Mouse (Mus musculus): ENCODE measurements around the gene Rapgef5. TPM values are rescaled to one million over a fixed set of nuclear protein-coding genes. Genes with fewer than 3 reads are reported as not detected.

Rapgef5 gene
- total and polyA plus RNA-seq, 3 experiments, result not detected

DNA sequence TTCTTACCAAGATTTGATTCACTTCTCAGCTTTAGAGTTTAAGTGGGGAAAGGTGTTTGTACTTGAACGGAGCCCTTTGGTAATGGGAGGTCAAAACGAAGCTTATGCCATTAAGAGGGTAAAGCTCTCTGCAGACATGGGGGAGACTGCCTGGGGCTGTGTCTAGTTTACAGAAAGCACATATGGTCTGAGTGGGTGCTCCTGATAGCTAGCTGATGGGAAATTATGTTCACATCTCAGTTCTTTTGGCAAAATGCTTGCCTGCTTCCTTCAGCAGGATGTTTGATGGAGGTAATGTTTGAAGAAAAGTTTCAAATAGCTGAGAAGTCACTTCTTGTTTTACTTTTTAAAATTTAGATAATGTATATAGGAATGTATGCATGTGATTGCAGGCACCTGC, 53.4 kb downstream of the Rapgef5 start:
- TF ChIP-seq MYB (IDR thresholded peaks at IDR 0.05; ENCODE audit: low read depth, low read length) (no peak), ZNF384 (IDR thresholded peaks at IDR 0.05; ENCODE audit: low read depth, low read length) (no peak), ELF1 (IDR thresholded peaks at IDR 0.05; ENCODE audit: low read depth, low read length) (no peak), MYC (IDR thresholded peaks at IDR 0.05; ENCODE audit: low read depth, low read length) (no peak)

GRCm38 (mm10) chr12:117584256-117584655, 68.0 kb downstream of the Rapgef5 start:
- H3K27ac ChIP-seq (ENCODE audit: control insufficient read depth, low read depth, low read length), result no peak overlapping the region
- no peak for DNase-seq (ENCODE audit: low read depth, low spot score)
- H3K9ac ChIP-seq (ENCODE audit: control insufficient read depth, low read depth, low read length, poor library complexity, severe bottlenecking), result no peak overlapping the region
- no peaks in the 10 kb centered on the region; the same call in 1 of the 2 replicates for H3K9me3 ChIP-seq (replicated peaks; ENCODE audit: insufficient read depth, low read length)
- TF ChIP-seq GATA1 (IDR thresholded peaks at IDR 0.05; ENCODE audit: low read depth, low read length) (no peak), MEF2A (IDR thresholded peaks at IDR 0.05; ENCODE audit: extremely low read depth, insufficient replicate concordance, low read depth, low read length, poor library complexity, severe bottlenecking) (no peak), RAD21 (IDR thresholded peaks at IDR 0.05; ENCODE audit: low read depth, low read length) (no peak), ZC3H11A (IDR thresholded peaks at IDR 0.05; ENCODE audit: low read depth, low read length) (no peak), CTCF (IDR thresholded peaks at IDR 0.05 in 2 of 3, conservative IDR thresholded peaks at IDR 0.05 in 1 of 3; ENCODE audit: control insufficient read depth in 1 of 3, insufficient read depth in 1 of 3, low read depth in 2 of 3, low read length in 3 of 3, poor library complexity in 1 of 3, severe bottlenecking in 1 of 3) (no peak)
- no peaks in the 10 kb centered on the region for H3K4me1 ChIP-seq (ENCODE audit: control insufficient read depth in 1 of 2, insufficient read depth in 2 of 2, low read length in 2 of 2)
- no peaks in the 10 kb centered on the region for H3K36me3 ChIP-seq (ENCODE audit: control insufficient read depth in 1 of 2, insufficient read depth in 2 of 2, low read length in 2 of 2)
- H3K4me3 ChIP-seq (ENCODE audit: control insufficient read depth in 1 of 2, insufficient read depth in 1 of 2, low read depth in 2 of 2, low read length in 2 of 2), result no peak overlapping the region
- H3K27me3 ChIP-seq (ENCODE audit: control insufficient read depth in 1 of 2, insufficient read depth in 2 of 2, low read length in 2 of 2), result no peaks in the 10 kb centered on the region
- no peaks in the 10 kb centered on the region for H3K79me2 ChIP-seq (ENCODE audit: control insufficient read depth, insufficient read depth, low read length, poor library complexity)

More for the DNA sequence above, 53.4 kb downstream of the Rapgef5 start:
- H3K27ac ChIP-seq (ENCODE audit: control insufficient read depth, low read depth, low read length), result no peak overlapping the region
- H3K9ac ChIP-seq (ENCODE audit: control insufficient read depth, low read depth, low read length, poor library complexity, severe bottlenecking), result no peak overlapping the region
- no peaks in the 10 kb centered on the region for H3K79me2 ChIP-seq (ENCODE audit: control insufficient read depth, insufficient read depth, low read length, poor library complexity)
- no peaks in the 10 kb centered on the region for H3K4me1 ChIP-seq (ENCODE audit: control insufficient read depth in 1 of 2, insufficient read depth in 2 of 2, low read length in 2 of 2)
- H3K4me3 ChIP-seq (ENCODE audit: control insufficient read depth in 1 of 2, insufficient read depth in 1 of 2, low read depth in 2 of 2, low read length in 2 of 2), result no peak overlapping the region
- no peaks in the 10 kb centered on the region for H3K36me3 ChIP-seq (ENCODE audit: control insufficient read depth in 1 of 2, insufficient read depth in 2 of 2, low read length in 2 of 2)
- DNase-seq (ENCODE audit: low read depth, low spot score), result no peak
- no peaks in the 10 kb centered on the region; the same call in 1 of the 2 replicates for H3K9me3 ChIP-seq (replicated peaks; ENCODE audit: insufficient read depth, low read length)
- no peaks in the 10 kb centered on the region for H3K27me3 ChIP-seq (ENCODE audit: control insufficient read depth in 1 of 2, insufficient read depth in 2 of 2, low read length in 2 of 2)

DNA sequence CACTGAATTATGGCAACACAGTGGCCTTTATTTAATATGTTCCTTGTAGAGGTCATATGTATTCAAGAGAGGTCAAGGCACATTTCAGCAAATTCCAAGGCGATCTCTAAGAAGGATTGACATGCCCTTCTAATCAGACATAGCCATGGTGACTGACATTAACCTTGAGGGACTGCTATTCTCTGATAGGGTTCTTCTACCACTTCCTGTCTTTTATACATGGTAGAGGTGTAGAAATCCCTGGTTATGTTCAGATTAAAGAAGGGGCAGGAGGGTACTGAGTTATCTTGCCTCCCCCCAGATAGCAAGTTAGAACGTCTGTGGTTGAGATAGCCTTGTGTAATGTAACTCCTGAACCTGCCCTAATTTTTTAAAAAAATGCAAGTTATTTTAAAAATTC, 69.1 kb downstream of the Rapgef5 start:
- TF ChIP-seq MAX (IDR thresholded peaks at IDR 0.05; ENCODE audit: low read length) (no peak), ZMIZ1 (IDR thresholded peaks at IDR 0.05; ENCODE audit: low read depth, low read length) (no peak), MXI1 (IDR thresholded peaks at IDR 0.05; ENCODE audit: low read depth, low read length) (no peak), CHD2 (IDR thresholded peaks at IDR 0.05; ENCODE audit: low read length) (no peak), JUND (IDR thresholded peaks at IDR 0.05; ENCODE audit: low read depth, low read length) (no peak), TCF12 (IDR thresholded peaks at IDR 0.05; ENCODE audit: low read depth, low read length) (no peak), KAT2A (conservative IDR thresholded peaks at IDR 0.05; ENCODE audit: low read depth, low read length) (no peak), CHD1 (IDR thresholded peaks at IDR 0.05; ENCODE audit: low read depth, low read length) (no peak)
- no peaks in the 10 kb centered on the region; the same call in 1 of the 2 replicates for H3K9me3 ChIP-seq (replicated peaks; ENCODE audit: insufficient read depth, low read length)
- no peaks in the 10 kb centered on the region for H3K36me3 ChIP-seq (ENCODE audit: control insufficient read depth in 1 of 2, insufficient read depth in 2 of 2, low read length in 2 of 2)
- no peaks in the 10 kb centered on the region for H3K79me2 ChIP-seq (ENCODE audit: control insufficient read depth, insufficient read depth, low read length, poor library complexity)
- H3K4me3 ChIP-seq (ENCODE audit: control insufficient read depth in 1 of 2, insufficient read depth in 1 of 2, low read depth in 2 of 2, low read length in 2 of 2), result no peak overlapping the region
- no peak overlapping the region for H3K9ac ChIP-seq (ENCODE audit: control insufficient read depth, low read depth, low read length, poor library complexity, severe bottlenecking)
- H3K27me3 ChIP-seq (ENCODE audit: control insufficient read depth in 1 of 2, insufficient read depth in 2 of 2, low read length in 2 of 2), result no peaks in the 10 kb centered on the region
- H3K4me1 ChIP-seq (ENCODE audit: control insufficient read depth in 1 of 2, insufficient read depth in 2 of 2, low read length in 2 of 2), result no peaks in the 10 kb centered on the region
- no peak for DNase-seq (ENCODE audit: low read depth, low spot score)
- H3K27ac ChIP-seq (ENCODE audit: control insufficient read depth, low read depth, low read length), result no peak overlapping the region

Data from MEL (cell line).